Mouse (Mus musculus): Measurements from ENCODE around the gene Dock3.
A peak's percentile ranks its signal among the peaks of the same experiment; 100 is the strongest.

Dock3 gene

GRCm38 (mm10) chr9:106888346-106888745 is 343.4 kb downstream of the Dock3 start:
- DNase-seq (ENCODE audit: low read depth) = no peak

- peak; percentile 99 for DNase-seq (ENCODE audit: low read depth)
Observed at GRCm38 (mm10) chr9:106886828-106887702, 344.6 kb downstream of the Dock3 start, which contains the start of gene Rbm15b. Gene Rbm15b (minus strand): TSS chr9:106887428.

GRCm38 (mm10) chr9:106885901-106886731 is 345.6 kb downstream of the Dock3 start:
- DNase-seq (ENCODE audit: low read depth) = peak; percentile 48

- peak; percentile 11 for DNase-seq (ENCODE audit: low read depth)
Observed at GRCm38 (mm10) chr9:106884996-106885900, 346.5 kb downstream of the Dock3 start.

GRCm38 (mm10) chr9:106884306-106884705 is 347.4 kb downstream of the Dock3 start:
- no peak for DNase-seq (ENCODE audit: low read depth)

- DNase-seq (ENCODE audit: low read depth) = no peak
Observed at GRCm38 (mm10) chr9:106883085-106883484, 348.6 kb downstream of the Dock3 start.

- DNase-seq (ENCODE audit: low read depth) = no peak
Observed at GRCm38 (mm10) chr9:106882176-106882575, 349.5 kb downstream of the Dock3 start.

- no peak for DNase-seq (ENCODE audit: low read depth)
Observed at GRCm38 (mm10) chr9:106881071-106881755, 350.5 kb downstream of the Dock3 start.

GRCm38 (mm10) chr9:106879471-106879870 is 352.2 kb downstream of the Dock3 start:
- DNase-seq (ENCODE audit: low read depth) = no peak

GRCm38 (mm10) chr9:106876666-106877065 is 355.0 kb downstream of the Dock3 start:
- DNase-seq (ENCODE audit: low read depth) = no peak

GRCm38 (mm10) chr9:106874216-106874615 is 357.5 kb downstream of the Dock3 start:
- no peak for DNase-seq (ENCODE audit: low read depth)

GRCm38 (mm10) chr9:106858036-106858435 is 373.7 kb downstream of the Dock3 start:
- no peak for DNase-seq (ENCODE audit: low read depth)

- DNase-seq (ENCODE audit: low read depth) = no peak
Observed at GRCm38 (mm10) chr9:106856664-106857063, 375.0 kb downstream of the Dock3 start.

Measured in NIH3T3 (cell line).